Mouse (Mus musculus) liver, postnatal 0 days (tissue): Measurements from ENCODE around the gene Spaca6. TPM values are rescaled to one million over a fixed set of nuclear protein-coding genes. Genes with fewer than 3 reads are reported as not detected.

Experiments
- ATAC-seq: fragments of 200-750 bp; cut with Nextera tagmentation; 2 replicates; pipeline ENCODE4 v1.8.0; 2017; ENCODE audit warnings: mild to moderate bottlenecking, moderate library complexity
- DNase-seq: peaks from one replicate; pipeline ENCODE4 v3.0.0-alpha.2; 2016
- H3K27ac ChIP-seq: fragments of 300-500 bp; sonication (generic); 2 replicates; pipeline ENCODE4 v1.5.1; 2014; ENCODE audit warnings: antibody characterized with exemption, moderate library complexity, mild to moderate bottlenecking, low read depth
- H3K27me3 ChIP-seq: fragments of 300-500 bp; sonication (generic); 2 replicates; pipeline ENCODE4 v1.6.1; 2014; ENCODE audit warnings: low read length, control low read depth, mixed read lengths; ENCODE audit not compliant: insufficient read depth
- H3K36me3 ChIP-seq: fragments of 300-500 bp; sonication (generic); replicated peaks from 2 replicates; pipeline ENCODE4 v1.6.1; 2014; ENCODE audit warnings: mild to moderate bottlenecking, control low read depth, low read length, moderate library complexity, mixed read lengths; ENCODE audit not compliant: insufficient read depth
- H3K4me1 ChIP-seq: fragments of 300-500 bp; sonication (generic); 2 replicates; pipeline ENCODE4 v1.6.1; 2014; ENCODE audit warnings: antibody characterized with exemption, mild to moderate bottlenecking, control low read depth; ENCODE audit not compliant: insufficient read depth
- H3K4me2 ChIP-seq: fragments of 300-500 bp; sonication (generic); 2 replicates; pipeline ENCODE4 v1.6.1; 2014; ENCODE audit warnings: low read depth, mild to moderate bottlenecking, low read length, moderate library complexity, mixed read lengths
- H3K4me3 ChIP-seq: fragments of 300-500 bp; sonication (generic); 2 replicates; pipeline ENCODE4 v1.5.1; 2014; ENCODE audit warnings: low read depth, low read length
- H3K9ac ChIP-seq: fragments of 300-500 bp; sonication (generic); replicated peaks from 2 replicates; pipeline ENCODE4 v1.6.1; 2014; ENCODE audit warnings: mild to moderate bottlenecking, moderate library complexity
- H3K9me3 ChIP-seq: fragments of 300-500 bp; sonication (generic); 2 replicates; pipeline ENCODE4 v1.6.1; 2016; ENCODE audit warnings: mild to moderate bottlenecking, control low read depth, low read length, mixed read lengths
- CTCF ChIP-seq: sonication (generic); IDR thresholded peaks from 2 replicates; pipeline ENCODE4 v1.5.1; 2016; ENCODE audit warnings: antibody characterized with exemption, low read depth
- EP300 ChIP-seq: IDR thresholded peaks from 2 replicates; pipeline ENCODE4 v1.6.1; 2016; ENCODE audit warnings: antibody characterized with exemption, low read depth, mild to moderate bottlenecking
- WGBS: fragments of 180-500 bp; shearing (Covaris S2); extraction: QIAGEN DNeasy Blood & Tissue Kit; methylation state at CpG from one replicate; pipeline ENCODE4 v1.1.7; 2014; ENCODE audit not compliant: insufficient replicate concordance; 5-methylcytosine and 5-hydroxymethylcytosine counted together
- polyA plus RNA-seq: library from polyadenylated mRNA; unstranded; fragments of >200 nt; fragmentation: Nextera tagmentation; extraction: Ambion mirVana; gene quantifications from 2 replicates; pipeline ENCODE4 v1.2.1, GENCODE M21; 2015

The Spaca6 gene
- polyA plus RNA-seq, 1 experiment from 2014 or later = 2.1 TPM

GRCm38 (mm10) chr17:17825921-17826591 lies 902 bp upstream of the Spaca6 start:
- no peaks in the 10 kb centered on the region for H3K9me3 ChIP-seq
- ATAC-seq (no peak; the same call in 1 of the 2 replicates), DNase-seq (no peak)
- 2% methylated on average over 18 of the region's 22 CpGs for WGBS
- peak overlapping the region; percentile 70 for H3K4me3 ChIP-seq
- peaks cover 11% of the 10 kb centered on the region; the same call in 1 of the 2 replicates for H3K27me3 ChIP-seq
- peak overlapping the region; percentile 66 for H3K9ac ChIP-seq
- H3K4me1 ChIP-seq = 0 out of 2 replicates have a peak, but pooled peaks cover 5% of the 10 kb centered on the region
- TF ChIP-seq CTCF (no peak), EP300 (no peak)
- H3K4me2 ChIP-seq = peak overlapping the region; percentile 77
- no peaks in the 10 kb centered on the region for H3K36me3 ChIP-seq
- H3K27ac ChIP-seq = peak overlapping the region; percentile 83

- H3K4me1 ChIP-seq = 0 out of 2 replicates have a peak, but pooled peaks cover 5% of the 10 kb centered on the region
- peak; percentile 53 for DNase-seq
- H3K9ac ChIP-seq = peak overlapping the region; percentile 66
- H3K27ac ChIP-seq = peak overlapping the region; percentile 83
- H3K27me3 ChIP-seq = peaks cover 11% of the 10 kb centered on the region; the same call in 1 of the 2 replicates
- WGBS = 5% methylated on average over 12 of the region's 13 CpGs
- peak overlapping the region; percentile 77 for H3K4me2 ChIP-seq
- H3K4me3 ChIP-seq = peak overlapping the region; percentile 70
- peak; percentile 48 for ATAC-seq
- TF ChIP-seq CTCF (no peak), EP300 (no peak)
- no peaks in the 10 kb centered on the region for H3K36me3 ChIP-seq
- H3K9me3 ChIP-seq = no peaks in the 10 kb centered on the region
Measured at GRCm38 (mm10) chr17:17827658-17828190, 766 bp downstream of the Spaca6 start.

- no peak for TF ChIP-seq CTCF
- no peak for TF ChIP-seq EP300
- peaks cover 5% of the 10 kb centered on the region; the same call in 1 of the 2 replicates for H3K4me1 ChIP-seq
- peak; percentile 48 for DNase-seq
- H3K9me3 ChIP-seq = no peaks in the 10 kb centered on the region
- no peaks in the 10 kb centered on the region for H3K36me3 ChIP-seq
- WGBS = 2% methylated on average over 8 of the region's 15 CpGs
- peak overlapping the region; percentile 66 for H3K9ac ChIP-seq
- ATAC-seq = peak; percentile 15
- H3K4me3 ChIP-seq = peak overlapping the region; percentile 70
- H3K4me2 ChIP-seq = peak overlapping the region; percentile 77
- peaks cover 11% of the 10 kb centered on the region; the same call in 1 of the 2 replicates for H3K27me3 ChIP-seq
- peak overlapping the region; percentile 83 for H3K27ac ChIP-seq
Measured at GRCm38 (mm10) chr17:17828191-17828981, 1.4 kb downstream of the Spaca6 start.

- peaks cover 11% of the 10 kb centered on the region; the same call in 1 of the 2 replicates for H3K27me3 ChIP-seq
- TF ChIP-seq CTCF (no peak), EP300 (no peak)
- peak overlapping the region; percentile 70 for H3K4me3 ChIP-seq
- peak overlapping the region; percentile 77 for H3K4me2 ChIP-seq
- H3K9me3 ChIP-seq = no peaks in the 10 kb centered on the region
- 20% methylated on average over 6 of the region's 6 CpGs for WGBS
- H3K9ac ChIP-seq = peak overlapping the region; percentile 11; the same call in 1 of the 2 replicates
- no peak overlapping the region for H3K27ac ChIP-seq
- DNase-seq = no peak
- peaks cover 5% of the 10 kb centered on the region; the same call in 1 of the 2 replicates for H3K4me1 ChIP-seq
- ATAC-seq = no peak
- H3K36me3 ChIP-seq = no peaks in the 10 kb centered on the region
Measured at GRCm38 (mm10) chr17:17829052-17829785, 2.3 kb downstream of the Spaca6 start.

GRCm38 (mm10) chr17:17829816-17830535 lies 3.0 kb downstream of the Spaca6 start:
- Histone ChIP-seq H3K4me3 (no peak overlapping the region), H3K4me1 (peaks cover 7% of the 10 kb centered on the region), H3K4me2 (no peak overlapping the region), H3K27ac (no peak overlapping the region), H3K36me3 (no peaks in the 10 kb centered on the region), H3K27me3 (peaks cover 11% of the 10 kb centered on the region; the same call in 1 of the 2 replicates), H3K9me3 (no peaks in the 10 kb centered on the region), H3K9ac (no peak overlapping the region)
- no peak for ATAC-seq
- 77% methylated on average over 18 of the region's 23 CpGs for WGBS
- DNase-seq = no peak
- TF ChIP-seq CTCF (no peak), EP300 (no peak)
